In genomic region chr9:112233822-112234504, GRCm38 (mm10) we compare ENCODE assay signal across 8 mouse cellular contexts. TPM values are rescaled to one million over a fixed set of nuclear protein-coding genes. Genes with fewer than 3 reads are reported as not detected.
DNase-seq lines count a peak whose midpoint lies in the region; ATAC-seq and TF ChIP-seq lines count a peak whose summit lies in the region.

No protein-coding gene starts in this region.

- H3K36me3 ChIP-seq in heart, postnatal 0 days (replicated peaks; ENCODE audit: control insufficient read depth, insufficient read depth, low read length): no peaks in the 10 kb centered on the region
- H3K36me3 ChIP-seq in forebrain, embryonic 15.5 days: no peaks in the 10 kb centered on the region
- H3K36me3 ChIP-seq in liver, embryonic 16.5 days (ENCODE audit: control insufficient read depth, insufficient read depth): no peaks in the 10 kb centered on the region

- no peak for DNase-seq in heart, postnatal 0 days (ENCODE audit: low spot score)
- DNase-seq in heart, adult 8-10 months (ENCODE audit: low spot score): no peak
- DNase-seq in R1 (ENCODE audit: low read depth, low spot score): peak; percentile 6
- DNase-seq in cerebellum, adult 11 months: no peak
- DNase-seq in layer of hippocampus, postnatal 10 days (ENCODE audit: low spot score in 2 of 2): no peak
- no peak for DNase-seq in spleen, postnatal 14 days (ENCODE audit: low spot score in 2 of 2)

- H3K4me2 ChIP-seq in heart, postnatal 0 days (ENCODE audit: low read depth, low read length): peak overlapping the region; percentile 85
- peak overlapping the region; percentile 92 for H3K4me2 ChIP-seq in forebrain, embryonic 15.5 days (replicated peaks)
- H3K4me2 ChIP-seq in liver, embryonic 16.5 days (ENCODE audit: low read depth, low read length): 0 out of 2 replicates have a peak overlapping the region, but pooled peaks have one; percentile 24

- no peak for ATAC-seq in heart, postnatal 0 days (ENCODE audit: insufficient read depth, low read depth)
- ATAC-seq in forebrain, embryonic 15.5 days (replicated peaks): no peak
- ATAC-seq in liver, embryonic 16.5 days (ENCODE audit: low read depth): no peak

- 23% methylated on average over 12 of the region's 12 CpGs for WGBS in heart, postnatal 0 days
- 14% methylated on average over 12 of the region's 12 CpGs for whole genome bisulfite sequencing in forebrain, embryonic 15.5 days
- 14% methylated on average over 12 of the region's 12 CpGs for WGBS in liver, embryonic 16.5 days (ENCODE audit: insufficient replicate concordance)

- H3K9ac ChIP-seq in heart, postnatal 0 days (replicated peaks; ENCODE audit: low read depth, low read length): no peak overlapping the region; the same call in 1 of the 2 replicates
- peak overlapping the region; percentile 97 for H3K9ac ChIP-seq in forebrain, embryonic 15.5 days (replicated peaks)
- H3K9ac ChIP-seq in liver, embryonic 16.5 days (ENCODE audit: low read depth, low read length): no peak overlapping the region; the same call in 1 of the 2 replicates

- TF ChIP-seq EP300 in heart, postnatal 0 days (IDR thresholded peaks at IDR 0.05; ENCODE audit: low read depth): no peak

- peaks cover 9% of the 10 kb centered on the region; the same call in 1 of the 2 replicates for H3K4me1 ChIP-seq in heart, postnatal 0 days (ENCODE audit: control insufficient read depth, insufficient read depth)
- peaks cover 11% of the 10 kb centered on the region for H3K4me1 ChIP-seq in forebrain, embryonic 15.5 days
- H3K4me1 ChIP-seq in liver, embryonic 16.5 days (ENCODE audit: control insufficient read depth, low read depth, low read length): no peaks in the 10 kb centered on the region

- H3K27ac ChIP-seq in heart, postnatal 0 days (ENCODE audit: low read depth): no peak overlapping the region
- H3K27ac ChIP-seq in forebrain, embryonic 15.5 days (replicated peaks): peak overlapping the region; percentile 96
- no peak overlapping the region for H3K27ac ChIP-seq in liver, embryonic 16.5 days (ENCODE audit: low read length)

- no peak for TF ChIP-seq CTCF in heart, postnatal 0 days (IDR thresholded peaks at IDR 0.05; ENCODE audit: low read depth)

- no peaks in the 10 kb centered on the region for H3K9me3 ChIP-seq in heart, postnatal 0 days (replicated peaks; ENCODE audit: control insufficient read depth, low read length)
- H3K9me3 ChIP-seq in forebrain, embryonic 15.5 days: no peaks in the 10 kb centered on the region
- no peaks in the 10 kb centered on the region for H3K9me3 ChIP-seq in liver, embryonic 16.5 days (replicated peaks; ENCODE audit: control insufficient read depth, low read length)

- peak overlapping the region; percentile 53 for H3K4me3 ChIP-seq in heart, postnatal 0 days (ENCODE audit: low read depth, low read length)
- peak overlapping the region; percentile 69 for H3K4me3 ChIP-seq in forebrain, embryonic 15.5 days
- H3K4me3 ChIP-seq in liver, embryonic 16.5 days (ENCODE audit: low read depth, low read length): no peak overlapping the region; the same call in 1 of the 2 replicates

- H3K27me3 ChIP-seq in heart, postnatal 0 days (ENCODE audit: control insufficient read depth, insufficient read depth, low read length): peaks cover 37% of the 10 kb centered on the region
- no peaks in the 10 kb centered on the region for H3K27me3 ChIP-seq in forebrain, embryonic 15.5 days
- peaks cover 30% of the 10 kb centered on the region for H3K27me3 ChIP-seq in liver, embryonic 16.5 days (ENCODE audit: control insufficient read depth, insufficient read depth, low read depth, low read length)

RNA-seq across cellular contexts. Expression of gene Arpp21, which starts 1.8 kb away (rescaled TPM):
- 0.99 and 7.7 TPM in 2 replicates for total RNA-seq in heart, postnatal 0 days (2014; rRNA removed; ENCODE audit: low replicate concordance)
- polyA plus RNA-seq in heart, postnatal 0 days (2015; fragmentation: Nextera tagmentation; extraction: Ambion mirVana): 2.5 and 2.7 TPM in 2 replicates
- total RNA-seq in heart, adult 8-10 months (2022): 1 to 10 TPM; 1.5 to 4.4 (median 3.0) TPM
- polyA plus RNA-seq in forebrain, embryonic 15.5 days (2015; fragmentation: Nextera tagmentation; extraction: Ambion mirVana): 71.4 and 76.3 TPM in 2 replicates
- polyA plus RNA-seq in liver, embryonic 16.5 days (2015; fragmentation: Nextera tagmentation; extraction: Ambion mirVana): 0.84 and 1.1 TPM in 2 replicates
- 100 to 1,000 TPM; 313 to 386 TPM for total RNA-seq in layer of hippocampus, postnatal 10 days (2021)

Comparison
In these comparisons a context has a peak if more than half of its experiments do, and no peak if none do; other contexts are left out.
1. H3K4me2 ChIP-seq: peak in every context shown above with its lines; median percentile 92 in forebrain, embryonic 15.5 days; 85 in heart, postnatal 0 days; 24 in liver, embryonic 16.5 days.
2. RNA of gene Arpp21, which starts 1.8 kb away (total RNA-seq): 313 to 386 TPM in layer of hippocampus, postnatal 10 days; 1.5 to 4.4 TPM in heart, adult 8-10 months and 0.99 to 7.7 TPM in heart, postnatal 0 days; every median in the first group is over 10 times any median in the second.